Mouse (Mus musculus): ENCODE data around the gene Tppp3.

GRCm38 (mm10) chr8:105474680-105475079 lies 3.4 kb upstream of the Tppp3 start:
- TF ChIP-seq TAL1 (IDR thresholded peaks at IDR 0.05; ENCODE audit: low read length) (no peak), GATA1 (IDR thresholded peaks at IDR 0.05; ENCODE audit: low read length) (no peak)
